Mouse (Mus musculus): ENCODE data around the gene Ccdc92b. TPM values are rescaled to one million over a fixed set of nuclear protein-coding genes. Genes with fewer than 3 reads are reported as not detected.

Ccdc92b gene
- polyA plus RNA-seq, 1 experiment: 8.2 TPM

DNA sequence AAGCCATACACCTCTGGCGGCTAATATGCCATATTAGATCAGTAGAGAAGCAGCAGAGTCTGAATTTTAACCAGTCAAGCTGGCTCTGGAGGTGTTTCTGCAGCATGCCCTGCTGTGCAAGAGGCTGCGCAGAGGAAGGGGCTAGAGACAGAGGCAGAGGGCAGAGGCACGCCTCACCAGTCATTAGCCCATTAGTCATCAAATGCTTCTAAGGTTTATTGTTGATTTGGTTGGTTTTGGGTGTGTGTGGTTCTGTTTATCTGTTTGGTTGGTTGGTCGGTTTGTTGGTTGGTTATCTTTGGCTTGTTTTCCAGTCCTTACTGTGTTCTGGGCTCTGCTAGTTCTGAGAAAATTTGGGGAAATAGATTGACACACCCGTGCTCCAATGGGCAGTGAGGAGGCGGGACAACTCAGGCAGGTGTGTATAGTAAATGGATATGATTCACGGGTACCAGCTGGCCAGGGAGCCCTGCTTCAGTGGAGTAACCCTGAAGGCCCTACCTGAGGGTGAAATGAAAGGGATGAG, 35.5 kb upstream of the Ccdc92b start:
- no peak overlapping the region for H3K4me3 ChIP-seq (replicated peaks; ENCODE audit: control insufficient read depth, low read depth, low read length)
- no peak for TF ChIP-seq POLR2A (IDR thresholded peaks at IDR 0.05; ENCODE audit: borderline replicate concordance, control insufficient read depth, low read depth, low read length)
- no peak for TF ChIP-seq CTCF (IDR thresholded peaks at IDR 0.05; ENCODE audit: control insufficient read depth, insufficient read depth, low read length)
- 62% methylated on average over 7 of the region's 7 CpGs for WGBS
- H3K27ac ChIP-seq (ENCODE audit: control insufficient read depth, insufficient read depth, low read depth, low read length, poor library complexity): no peak overlapping the region
- H3K4me1 ChIP-seq (ENCODE audit: control insufficient read depth, insufficient read depth, low read length): no peaks in the 10 kb centered on the region

DNA sequence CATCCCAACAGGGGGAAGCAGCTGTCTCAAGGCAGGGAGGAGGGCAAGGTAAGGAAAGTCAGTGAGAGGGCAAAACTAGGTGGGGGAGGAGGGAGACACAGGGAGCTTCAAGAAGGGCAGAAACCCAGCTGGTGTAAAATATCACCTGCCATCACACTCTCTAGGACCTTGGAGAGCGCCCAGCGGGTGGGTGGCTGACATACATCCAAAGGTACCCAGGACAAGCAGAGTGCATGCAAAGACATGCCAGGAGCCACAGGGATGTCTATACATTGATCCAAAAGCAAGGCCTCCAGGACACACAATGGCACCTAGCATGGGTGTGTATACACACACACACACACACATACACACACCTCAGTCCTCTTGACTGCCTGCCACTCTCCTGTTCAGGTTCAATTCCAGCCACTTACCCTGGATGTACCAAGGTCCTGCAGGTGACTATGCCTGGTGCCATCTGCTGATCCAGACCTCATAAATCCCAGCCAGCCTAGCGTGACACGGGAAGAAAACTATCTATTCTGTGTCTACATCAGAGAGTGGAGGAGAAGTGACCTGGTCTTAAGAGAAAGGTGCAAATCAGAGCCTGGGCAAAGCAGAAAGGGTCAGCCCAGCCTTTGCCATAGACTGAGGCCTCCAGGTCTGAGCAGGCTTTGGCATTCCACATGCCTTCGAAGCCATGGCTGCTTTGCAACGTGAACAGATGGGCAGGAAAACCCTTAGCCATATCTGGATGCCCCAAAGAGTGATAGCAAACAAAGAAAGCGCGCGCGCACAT, 34.3 kb upstream of the Ccdc92b start:
- Histone ChIP-seq H3K4me3 (replicated peaks; ENCODE audit: control insufficient read depth, low read depth, low read length) (no peak overlapping the region), H3K4me1 (ENCODE audit: control insufficient read depth, insufficient read depth, low read length) (no peaks in the 10 kb centered on the region), H3K27ac (ENCODE audit: control insufficient read depth, insufficient read depth, low read depth, low read length, poor library complexity) (no peak overlapping the region)
- WGBS: 56% methylated on average over 10 of the region's 10 CpGs
- TF ChIP-seq POLR2A (IDR thresholded peaks at IDR 0.05; ENCODE audit: borderline replicate concordance, control insufficient read depth, low read depth, low read length) (no peak), CTCF (IDR thresholded peaks at IDR 0.05; ENCODE audit: control insufficient read depth, insufficient read depth, low read length) (no peak)

DNA sequence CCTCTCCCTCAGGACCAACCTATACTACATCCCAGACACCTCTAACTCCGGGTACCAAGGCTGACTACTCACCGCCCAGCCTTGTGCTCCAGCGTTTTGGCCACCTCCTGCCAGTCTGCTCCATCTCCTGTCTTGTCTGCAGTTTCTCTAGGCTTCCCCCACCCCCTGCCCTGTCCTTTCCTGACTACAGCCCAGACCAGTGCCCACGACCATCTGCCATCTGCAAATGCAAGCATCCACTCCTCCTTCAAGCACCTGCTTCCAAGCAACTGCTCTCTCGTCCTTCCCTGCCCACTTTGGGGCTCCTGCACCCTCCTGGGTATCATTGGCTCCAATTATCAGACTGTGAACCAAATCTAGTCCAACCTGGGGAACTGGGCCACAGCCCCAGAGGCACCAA, 33.0 kb upstream of the Ccdc92b start:
- TF ChIP-seq CTCF (IDR thresholded peaks at IDR 0.05; ENCODE audit: control insufficient read depth, insufficient read depth, low read length) (no peak), POLR2A (IDR thresholded peaks at IDR 0.05; ENCODE audit: borderline replicate concordance, control insufficient read depth, low read depth, low read length) (no peak)
- no peaks in the 10 kb centered on the region for H3K4me1 ChIP-seq (ENCODE audit: control insufficient read depth, insufficient read depth, low read length)
- H3K27ac ChIP-seq (ENCODE audit: control insufficient read depth, insufficient read depth, low read depth, low read length, poor library complexity): no peak overlapping the region
- no peak overlapping the region for H3K4me3 ChIP-seq (replicated peaks; ENCODE audit: control insufficient read depth, low read depth, low read length)
- 65% methylated on average over 5 of the region's 5 CpGs for WGBS

DNA sequence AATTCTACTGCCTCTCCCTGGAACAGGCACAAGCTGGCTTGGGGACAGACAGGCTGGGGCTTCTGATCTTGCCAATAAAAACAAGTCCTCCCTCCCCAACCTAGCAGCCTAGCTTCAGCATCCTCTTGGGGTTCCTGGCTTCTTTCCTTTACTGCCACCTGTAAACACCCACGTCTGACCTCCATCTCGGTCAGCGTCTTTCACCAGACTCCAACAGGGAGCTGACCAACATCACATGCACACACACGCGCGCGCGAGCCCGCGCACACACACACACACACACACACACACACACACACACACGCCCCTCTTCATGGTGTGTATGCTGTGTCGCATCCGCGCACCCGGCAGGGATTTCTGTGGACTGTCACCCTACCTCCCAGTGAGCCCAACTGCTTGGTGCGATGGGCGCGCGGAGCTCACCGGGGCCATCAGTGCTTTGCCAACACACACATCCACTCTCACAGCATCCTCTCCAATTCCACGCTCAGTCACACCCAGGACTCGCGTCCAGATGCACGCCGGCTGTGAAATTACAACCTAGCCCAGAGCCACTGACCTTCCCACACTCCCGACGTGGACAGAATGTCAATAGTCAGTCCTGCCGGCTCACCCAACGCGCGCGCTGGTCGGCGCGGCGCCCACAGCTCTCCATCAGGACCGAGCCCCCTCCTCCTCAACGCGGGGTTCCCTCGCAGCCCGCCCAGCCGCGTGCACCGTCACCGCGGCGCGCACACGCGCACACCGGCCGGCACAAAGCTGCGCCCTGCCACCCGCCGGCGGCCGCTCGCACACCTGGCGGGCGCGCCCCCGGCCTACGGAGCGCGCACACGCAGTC, 29.8 kb upstream of the Ccdc92b start:
- no peak overlapping the region for H3K27ac ChIP-seq (ENCODE audit: control insufficient read depth, insufficient read depth, low read depth, low read length, poor library complexity)
- WGBS: 8% methylated on average over 66 of the region's 66 CpGs
- TF ChIP-seq POLR2A (IDR thresholded peaks at IDR 0.05; ENCODE audit: borderline replicate concordance, control insufficient read depth, low read depth, low read length) (no peak), CTCF (IDR thresholded peaks at IDR 0.05; ENCODE audit: control insufficient read depth, insufficient read depth, low read length) (no peak)
- no peak overlapping the region for H3K4me3 ChIP-seq (replicated peaks; ENCODE audit: control insufficient read depth, low read depth, low read length)
- no peaks in the 10 kb centered on the region for H3K4me1 ChIP-seq (ENCODE audit: control insufficient read depth, insufficient read depth, low read length)

DNA sequence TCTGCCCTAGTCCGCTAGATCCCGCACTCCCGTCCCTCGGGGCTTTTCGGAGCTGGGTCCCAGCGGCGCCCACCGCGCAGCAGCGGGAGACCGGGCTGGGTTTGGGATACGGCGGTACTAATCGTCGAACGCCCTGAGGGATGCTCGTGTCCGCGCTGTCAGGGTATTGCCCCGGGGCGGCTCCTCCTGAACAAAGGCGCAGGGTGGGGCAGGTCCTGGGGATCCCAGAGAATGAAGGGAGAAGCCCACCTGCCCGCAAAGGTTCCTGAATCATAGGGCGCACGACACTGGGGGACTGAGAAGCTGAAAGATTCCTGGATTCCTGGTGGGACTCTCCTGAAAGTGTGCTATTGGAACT, 29.2 kb upstream of the Ccdc92b start:
- no peak overlapping the region for H3K27ac ChIP-seq (ENCODE audit: control insufficient read depth, insufficient read depth, low read depth, low read length, poor library complexity)
- whole genome bisulfite sequencing: 5% methylated on average over 25 of the region's 25 CpGs
- H3K4me1 ChIP-seq (ENCODE audit: control insufficient read depth, insufficient read depth, low read length): no peaks in the 10 kb centered on the region
- TF ChIP-seq POLR2A (IDR thresholded peaks at IDR 0.05; ENCODE audit: borderline replicate concordance, control insufficient read depth, low read depth, low read length) (no peak), CTCF (IDR thresholded peaks at IDR 0.05; ENCODE audit: control insufficient read depth, insufficient read depth, low read length) (no peak)
- H3K4me3 ChIP-seq (replicated peaks; ENCODE audit: control insufficient read depth, low read depth, low read length): no peak overlapping the region

DNA sequence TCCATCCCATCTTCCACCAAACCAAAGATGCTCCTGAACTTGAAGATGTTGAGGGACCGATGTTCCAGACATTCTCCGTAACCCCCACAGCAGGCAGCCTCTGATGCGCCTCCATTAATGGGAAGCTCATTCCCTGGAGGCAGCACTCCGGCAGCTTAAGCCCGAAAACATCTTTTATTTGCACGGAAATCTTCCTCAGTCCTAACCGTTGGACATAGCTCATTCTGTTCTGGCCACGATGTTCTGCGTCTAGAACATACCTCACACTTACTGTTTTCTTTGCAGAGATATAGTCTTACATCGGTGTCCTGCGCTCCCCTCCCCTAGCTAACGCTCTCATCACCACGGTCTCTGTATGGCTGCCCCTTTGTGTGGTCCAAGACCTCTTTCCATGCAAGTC, 28.7 kb upstream of the Ccdc92b start:
- WGBS: 41% methylated on average over 13 of the region's 13 CpGs
- no peak overlapping the region for H3K4me3 ChIP-seq (replicated peaks; ENCODE audit: control insufficient read depth, low read depth, low read length)
- no peak overlapping the region for H3K27ac ChIP-seq (ENCODE audit: control insufficient read depth, insufficient read depth, low read depth, low read length, poor library complexity)
- H3K4me1 ChIP-seq (ENCODE audit: control insufficient read depth, insufficient read depth, low read length): no peaks in the 10 kb centered on the region
- TF ChIP-seq POLR2A (IDR thresholded peaks at IDR 0.05; ENCODE audit: borderline replicate concordance, control insufficient read depth, low read depth, low read length) (no peak), CTCF (IDR thresholded peaks at IDR 0.05; ENCODE audit: control insufficient read depth, insufficient read depth, low read length) (no peak)

DNA sequence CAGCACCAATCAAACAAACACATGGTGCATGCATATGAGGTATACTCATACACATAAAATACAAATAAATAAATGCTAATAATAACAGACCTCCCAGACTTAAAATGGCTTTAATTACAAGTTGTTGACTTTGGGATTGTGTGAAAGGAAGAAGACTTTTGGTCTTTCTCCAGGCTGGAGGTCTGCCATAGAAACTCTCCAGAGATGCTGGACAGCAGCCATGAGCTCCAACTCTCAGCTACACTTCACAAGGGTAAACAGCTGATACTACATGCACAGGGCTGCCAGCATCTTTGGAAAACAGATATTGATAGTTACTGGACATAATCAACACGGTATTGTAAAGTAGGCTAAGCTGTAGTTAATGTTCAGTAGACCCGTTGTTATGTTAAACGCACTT, 27.2 kb upstream of the Ccdc92b start:
- no peak overlapping the region for H3K27ac ChIP-seq (ENCODE audit: control insufficient read depth, insufficient read depth, low read depth, low read length, poor library complexity)
- H3K4me3 ChIP-seq (replicated peaks; ENCODE audit: control insufficient read depth, low read depth, low read length): no peak overlapping the region
- no peaks in the 10 kb centered on the region for H3K4me1 ChIP-seq (ENCODE audit: control insufficient read depth, insufficient read depth, low read length)
- TF ChIP-seq CTCF (IDR thresholded peaks at IDR 0.05; ENCODE audit: control insufficient read depth, insufficient read depth, low read length) (no peak), POLR2A (IDR thresholded peaks at IDR 0.05; ENCODE audit: borderline replicate concordance, control insufficient read depth, low read depth, low read length) (no peak)
- 73% methylated on average over 3 of the region's 3 CpGs for WGBS

DNA sequence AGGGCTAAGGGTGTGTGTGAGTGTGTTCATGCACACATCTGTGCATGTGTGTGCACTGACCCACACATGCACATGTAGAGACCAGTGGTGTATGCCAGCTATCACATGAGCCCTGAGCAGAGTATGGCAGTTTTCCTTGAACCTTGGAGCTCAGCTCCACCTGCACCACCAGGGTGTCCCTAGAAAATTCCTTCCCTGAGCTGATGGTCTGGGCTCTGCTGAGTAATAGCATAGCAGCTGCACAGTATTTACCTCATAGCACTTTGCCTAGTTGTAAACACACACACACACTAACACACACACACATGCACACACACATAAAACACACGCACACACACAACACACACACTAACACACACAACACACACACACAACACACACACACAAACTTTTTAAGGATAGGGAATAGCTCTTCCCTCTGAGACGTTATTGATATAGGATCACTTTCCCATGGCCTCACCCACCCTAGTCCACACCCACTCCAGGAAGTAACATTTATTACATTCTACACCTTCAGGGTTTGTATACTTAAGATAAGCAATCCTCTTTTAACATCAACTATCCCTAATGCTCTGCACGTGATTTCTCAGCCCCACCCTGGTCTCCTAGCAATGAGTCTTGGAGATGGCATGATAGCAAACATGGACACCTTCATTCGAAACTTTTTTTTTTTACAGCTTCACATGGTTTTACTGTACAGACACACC, 22.0 kb upstream of the Ccdc92b start:
- no peak overlapping the region for H3K27ac ChIP-seq (ENCODE audit: control insufficient read depth, insufficient read depth, low read depth, low read length, poor library complexity)
- WGBS: 68% methylated on average over 4 of the region's 4 CpGs
- H3K4me1 ChIP-seq (ENCODE audit: control insufficient read depth, insufficient read depth, low read length): no peaks in the 10 kb centered on the region
- TF ChIP-seq CTCF (IDR thresholded peaks at IDR 0.05; ENCODE audit: control insufficient read depth, insufficient read depth, low read length) (no peak), POLR2A (IDR thresholded peaks at IDR 0.05; ENCODE audit: borderline replicate concordance, control insufficient read depth, low read depth, low read length) (no peak)
- no peak overlapping the region for H3K4me3 ChIP-seq (replicated peaks; ENCODE audit: control insufficient read depth, low read depth, low read length)
